ENCODE assay signal across 12 mouse cellular contexts in the genomic region with DNA sequence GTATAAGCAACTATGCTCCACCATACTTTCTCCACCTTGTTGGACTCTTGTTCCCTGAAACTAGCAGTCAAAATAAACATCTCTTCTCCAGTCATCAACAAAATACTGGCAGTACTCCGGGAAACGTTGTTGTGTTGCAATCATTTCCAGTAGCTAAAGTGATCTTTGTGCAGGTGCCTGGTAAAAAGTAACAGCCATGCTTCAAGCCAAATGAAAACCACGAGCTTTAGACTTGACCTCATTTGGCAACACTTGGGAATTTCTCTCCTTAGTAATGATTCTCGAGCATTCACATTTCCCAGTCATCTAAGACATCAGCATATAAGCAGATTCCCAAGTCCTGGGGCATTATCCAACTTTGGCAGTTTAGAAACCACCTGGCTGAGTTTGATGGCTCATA.
"Had no signal": no experiment of that assay in that cellular context is flagged by ENCODE, and none has a peak within 500 bp of the region (broad histone marks: within the 10 kb centered on the region; RNA-seq: fewer than 3 reads in every experiment).

No protein-coding gene starts in this region.

- H3K4me3 ChIP-seq: layer of hippocampus, adult 2 months; limb, embryonic 12.5 days; lung, embryonic 15.5 days; midbrain, embryonic 12.5 days; neural tube, embryonic 13.5 days; stomach, embryonic 15.5 days had no signal

- H3K27ac ChIP-seq: hindbrain, postnatal 0 days; kidney, postnatal 0 days; layer of hippocampus, adult 2 months; limb, embryonic 12.5 days; lung, embryonic 15.5 days; midbrain, embryonic 12.5 days; neural tube, embryonic 13.5 days; stomach, embryonic 15.5 days had no signal

- H3K36me3 ChIP-seq: limb, embryonic 12.5 days; lung, embryonic 15.5 days; midbrain, embryonic 12.5 days; neural tube, embryonic 13.5 days; stomach, embryonic 15.5 days had no signal

- H3K9me3 ChIP-seq: limb, embryonic 12.5 days; lung, embryonic 15.5 days; midbrain, embryonic 12.5 days; neural tube, embryonic 13.5 days; stomach, embryonic 15.5 days had no signal

- ATAC-seq: hindbrain, postnatal 0 days; midbrain, embryonic 16.5 days had no signal

- H3K4me1 ChIP-seq: limb, embryonic 12.5 days; lung, embryonic 15.5 days; midbrain, embryonic 12.5 days; neural tube, embryonic 13.5 days; stomach, embryonic 15.5 days had no signal

- H3K4me2 ChIP-seq: limb, embryonic 12.5 days; liver, embryonic 11.5 days; lung, embryonic 15.5 days; midbrain, embryonic 12.5 days; neural tube, embryonic 13.5 days; stomach, embryonic 15.5 days had no signal

- H3K9ac ChIP-seq: limb, embryonic 12.5 days; lung, embryonic 15.5 days; midbrain, embryonic 12.5 days; neural tube, embryonic 13.5 days; stomach, embryonic 15.5 days had no signal

- DNase-seq: thymus, adult 2 months; thymus, postnatal 25 days had no signal

- H3K27me3 ChIP-seq: limb, embryonic 12.5 days; lung, embryonic 15.5 days; midbrain, embryonic 12.5 days; neural tube, embryonic 13.5 days; stomach, embryonic 15.5 days had no signal
